8 mouse cellular contexts compared by ENCODE assay signal in genomic region chr8:11003253-11003652, GRCm38 (mm10). TPM values are rescaled to one million over a fixed set of nuclear protein-coding genes. Genes with fewer than 3 reads are reported as not detected.
DNase-seq lines count a peak whose midpoint lies in the region; ATAC-seq lines count a peak whose summit lies in the region.

No protein-coding gene starts in this region.

- H3K27ac ChIP-seq in heart, embryonic 11.5 days (ENCODE audit: low read depth, low read length): peak overlapping the region; percentile 69
- no peak overlapping the region for H3K27ac ChIP-seq in hindbrain, embryonic 15.5 days (replicated peaks)
- H3K27ac ChIP-seq in midbrain, embryonic 13.5 days: peak overlapping the region; percentile 9; the same call in 1 of the 2 replicates

- no peaks in the 10 kb centered on the region for H3K27me3 ChIP-seq in heart, embryonic 11.5 days (ENCODE audit: control insufficient read depth, insufficient read depth, low read length)
- no peaks in the 10 kb centered on the region for H3K27me3 ChIP-seq in hindbrain, embryonic 15.5 days
- no peaks in the 10 kb centered on the region for H3K27me3 ChIP-seq in midbrain, embryonic 13.5 days

- H3K9ac ChIP-seq in heart, embryonic 11.5 days (ENCODE audit: low read depth, low read length): peak overlapping the region; percentile 90
- peak overlapping the region; percentile 52 for H3K9ac ChIP-seq in hindbrain, embryonic 15.5 days
- H3K9ac ChIP-seq in midbrain, embryonic 13.5 days (replicated peaks): peak overlapping the region; percentile 92

- H3K9me3 ChIP-seq in heart, embryonic 11.5 days (replicated peaks; ENCODE audit: control insufficient read depth, low read length): no peaks in the 10 kb centered on the region
- no peaks in the 10 kb centered on the region for H3K9me3 ChIP-seq in hindbrain, embryonic 15.5 days
- H3K9me3 ChIP-seq in midbrain, embryonic 13.5 days: no peaks in the 10 kb centered on the region

- no peak for DNase-seq in heart, postnatal 25 days (ENCODE audit: low spot score)
- DNase-seq in adipocyte (ENCODE audit: low spot score): no peak
- DNase-seq in thymus, postnatal 14 days: no peak
- no peak for DNase-seq in urinary bladder, postnatal 14 days (ENCODE audit: low spot score)

- ATAC-seq in heart, embryonic 11.5 days (replicated peaks; ENCODE audit: insufficient number of reproducible peaks, low FRiP score, low TSS enrichment): no peak
- peak; percentile 22 for ATAC-seq in common myeloid progenitor, adult 5-6 weeks (replicated peaks; ENCODE audit: low read depth, poor library complexity, severe bottlenecking)
- ATAC-seq in hindbrain, embryonic 15.5 days (ENCODE audit: low FRiP score, low read depth): no peak
- ATAC-seq in midbrain, embryonic 13.5 days: no peak

- intact Hi-C loops in heart, postnatal 25 days (cut with DNase I): loop anchor here (5.0 kb wide), 1 partner anchor 51 kb away; no protein-coding TSS in a partner anchor

- H3K4me1 ChIP-seq in heart, embryonic 11.5 days (ENCODE audit: control insufficient read depth, insufficient read depth, low read length): peaks cover 75% of the 10 kb centered on the region
- H3K4me1 ChIP-seq in hindbrain, embryonic 15.5 days (replicated peaks): peaks cover 79% of the 10 kb centered on the region
- H3K4me1 ChIP-seq in midbrain, embryonic 13.5 days (replicated peaks): peaks cover 83% of the 10 kb centered on the region

- H3K36me3 ChIP-seq in heart, embryonic 11.5 days (ENCODE audit: control insufficient read depth, insufficient read depth, low read length): 0 out of 2 replicates have a peak, but pooled peaks cover 4% of the 10 kb centered on the region
- H3K36me3 ChIP-seq in hindbrain, embryonic 15.5 days: no peaks in the 10 kb centered on the region
- peaks cover 14% of the 10 kb centered on the region; the same call in 1 of the 2 replicates for H3K36me3 ChIP-seq in midbrain, embryonic 13.5 days

- peak overlapping the region; percentile 88 for H3K4me3 ChIP-seq in heart, embryonic 11.5 days (ENCODE audit: low read depth, low read length)
- peak overlapping the region; percentile 65 for H3K4me3 ChIP-seq in hindbrain, embryonic 15.5 days
- H3K4me3 ChIP-seq in midbrain, embryonic 13.5 days (replicated peaks): peak overlapping the region; percentile 62

- H3K4me2 ChIP-seq in heart, embryonic 11.5 days: peak overlapping the region; percentile 97
- peak overlapping the region; percentile 93 for H3K4me2 ChIP-seq in hindbrain, embryonic 15.5 days
- H3K4me2 ChIP-seq in midbrain, embryonic 13.5 days (replicated peaks): peak overlapping the region; percentile 79

- 39% methylated on average over 6 of the region's 6 CpGs for WGBS in heart, embryonic 11.5 days (ENCODE audit: insufficient replicate concordance)
- 17% methylated on average over 6 of the region's 6 CpGs for WGBS in hindbrain, embryonic 15.5 days
- 36% methylated on average over 6 of the region's 6 CpGs for WGBS in midbrain, embryonic 13.5 days

RNA-seq across cellular contexts. Expression of gene Irs2, which starts 5.0 kb away (rescaled TPM):
- 4.4 and 5.0 TPM in 2 replicates for polyA plus RNA-seq in heart, embryonic 11.5 days (2014; fragmentation: Nextera tagmentation; extraction: Ambion mirVana)
- total RNA-seq in heart, postnatal 25 days (2021): 10 to 100 TPM; 10.6 to 11.3 TPM
- 3.1 and 4.0 TPM in 2 replicates for total RNA-seq in common myeloid progenitor, adult 5-6 weeks (2017)
- polyA plus RNA-seq in hindbrain, embryonic 15.5 days (2015; fragmentation: Nextera tagmentation; extraction: Ambion mirVana): 6.0 and 6.3 TPM in 2 replicates
- polyA plus RNA-seq in midbrain, embryonic 13.5 days (2015; fragmentation: Nextera tagmentation; extraction: Ambion mirVana): 5.6 and 5.9 TPM in 2 replicates
